Mouse (Mus musculus): ENCODE measurements around the gene Abhd8. TPM values are rescaled to one million over a fixed set of nuclear protein-coding genes. Genes with fewer than 3 reads are reported as not detected.

The Abhd8 gene
- 93.9 and 95.7 TPM in 2 replicates for polyA plus RNA-seq (2015; fragmentation: Nextera tagmentation; extraction: Ambion mirVana)

DNA sequence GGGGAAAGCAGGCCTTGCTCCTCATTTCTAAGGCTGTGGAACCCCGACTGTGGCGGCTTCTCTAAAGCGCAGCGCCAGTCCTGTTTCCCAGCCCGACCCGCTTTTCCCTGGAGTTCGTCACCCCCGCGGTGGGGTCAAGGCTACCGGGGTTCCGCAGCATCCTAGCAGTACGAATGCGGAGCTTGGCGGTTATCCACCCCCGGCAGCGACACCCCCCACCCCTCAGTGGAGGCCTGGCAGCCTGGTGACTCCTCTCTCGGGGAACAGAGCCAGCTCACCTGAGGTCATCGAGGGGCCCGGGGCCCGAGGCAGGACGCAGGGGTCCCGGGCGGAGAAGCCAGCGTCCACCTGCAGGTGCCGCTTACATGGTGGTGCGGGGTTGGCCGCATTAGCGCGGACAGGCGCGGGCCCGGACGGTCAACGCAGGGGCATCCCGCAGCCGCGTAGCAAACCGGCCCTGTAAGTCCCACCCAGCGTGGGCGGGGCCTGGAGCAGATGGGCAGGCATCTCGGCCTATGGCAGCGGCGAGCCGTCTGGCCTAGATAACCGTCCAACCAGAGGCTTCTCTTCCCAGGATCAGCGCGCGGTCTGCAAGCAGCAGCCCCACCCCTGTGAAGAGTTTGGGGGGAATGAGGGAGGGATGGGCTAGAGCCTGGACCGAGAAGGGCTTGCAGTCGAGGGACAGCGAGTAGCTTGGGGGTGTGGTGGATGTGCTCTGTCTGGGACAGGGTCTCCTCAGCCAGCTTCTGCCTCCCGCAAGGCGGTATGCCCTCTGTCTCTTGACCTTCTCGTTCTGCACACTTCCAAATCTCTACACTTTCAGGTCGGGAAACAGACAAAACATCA is at the start of gene Abhd8:
Gene Abhd8 (minus strand): TSS at position 468 of the 846 bp plus-strand sequence.
- H3K9ac ChIP-seq, result peak within 1 kb of the TSS; percentile 91
- H3K4me3 ChIP-seq, result peak within 1 kb of the TSS; percentile 95
- H3K9me3 ChIP-seq (replicated peaks), result no peaks in the 10 kb centered on the region
- ATAC-seq, result peak; percentile 88
- under 1% methylated on average over 55 of the region's 55 CpGs for WGBS
- H3K27ac ChIP-seq, result peak within 1 kb of the TSS; percentile 90
- H3K27me3 ChIP-seq, result no peaks in the 10 kb centered on the region
- peak within 1 kb of the TSS; percentile 94 for H3K4me2 ChIP-seq
- H3K4me1 ChIP-seq, result peaks cover 53% of the 10 kb centered on the region
- H3K36me3 ChIP-seq (ENCODE audit: poor library complexity, severe bottlenecking), result peaks cover 31% of the 10 kb centered on the region

DNA sequence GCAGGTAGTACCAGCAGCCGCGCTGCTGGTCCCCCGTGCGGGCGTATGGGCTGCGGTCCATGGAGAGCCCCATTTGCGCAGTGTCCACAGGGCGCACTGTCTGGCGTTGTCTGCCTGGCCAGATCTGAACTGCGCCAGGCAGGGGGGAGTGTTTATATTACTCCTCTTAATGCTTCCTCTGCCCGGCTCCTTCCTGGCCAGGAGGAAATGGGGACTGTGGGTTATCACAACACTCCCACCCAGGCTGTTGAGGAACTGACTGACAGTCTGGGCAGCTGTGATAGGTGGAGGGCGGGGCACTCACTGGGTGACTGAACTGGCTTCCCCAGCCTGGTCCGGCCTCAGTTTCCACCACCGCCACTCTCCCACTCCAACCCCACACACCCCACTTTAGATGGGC is 48.2 kb upstream of the Abhd8 start, which contains the start of gene Plvap:
Gene Plvap (minus strand): TSS at position 109 of the 400 bp plus-strand sequence.
- ATAC-seq, result no peak
- Histone ChIP-seq H3K9ac (no peak within 1 kb of the TSS), H3K27ac (no peak within 1 kb of the TSS), H3K36me3 (ENCODE audit: poor library complexity, severe bottlenecking) (no peaks in the 10 kb centered on the region), H3K4me1 (peaks cover 13% of the 10 kb centered on the region), H3K27me3 (peaks cover 51% of the 10 kb centered on the region), H3K4me2 (no peak within 1 kb of the TSS), H3K4me3 (no peak within 1 kb of the TSS), H3K9me3 (replicated peaks) (no peaks in the 10 kb centered on the region)
- WGBS, result 80% methylated on average over 14 of the region's 14 CpGs

- WGBS, result 70% methylated on average over 2 of the region's 2 CpGs
- peaks cover 66% of the 10 kb centered on the region for H3K27me3 ChIP-seq
- ATAC-seq, result no peak
Observed at GRCm38 (mm10) chr8:71509316-71509715, 45.9 kb upstream of the Abhd8 start.

DNA sequence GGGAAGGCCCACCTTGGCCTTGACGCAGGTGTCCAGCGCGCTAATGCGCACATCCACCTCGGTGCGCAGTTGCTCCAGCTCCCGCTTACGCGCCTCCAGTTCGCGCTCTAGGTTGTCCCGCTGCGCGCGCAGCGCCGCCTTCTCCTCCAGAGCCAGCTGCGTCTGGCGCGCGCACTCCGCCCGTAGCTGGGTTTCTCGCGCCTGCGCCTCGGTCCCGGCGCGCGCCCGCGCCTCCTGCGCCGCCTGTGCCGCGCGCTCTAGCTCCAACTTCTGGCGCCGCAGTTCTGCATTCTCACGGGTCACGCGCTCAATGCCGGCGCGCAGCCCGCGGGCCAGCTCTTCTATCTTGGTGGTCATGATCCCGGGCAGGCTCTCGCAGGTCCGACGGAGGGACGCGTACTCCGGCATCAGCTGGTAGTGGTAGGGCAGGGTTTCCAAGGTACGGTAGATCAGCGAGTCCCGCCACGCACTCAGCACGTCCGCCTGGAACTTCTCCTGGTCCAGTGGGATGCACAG is 44.2 kb upstream of the Abhd8 start:
- H3K27me3 ChIP-seq, result peaks cover 66% of the 10 kb centered on the region
- H3K36me3 ChIP-seq (ENCODE audit: poor library complexity, severe bottlenecking), result no peaks in the 10 kb centered on the region

More at GRCm38 (mm10) chr8:71509316-71509715, 45.9 kb upstream of the Abhd8 start:
- Histone ChIP-seq H3K9ac (no peak overlapping the region), H3K4me3 (no peak overlapping the region), H3K9me3 (replicated peaks) (no peaks in the 10 kb centered on the region), H3K4me1 (peaks cover 13% of the 10 kb centered on the region), H3K4me2 (no peak overlapping the region), H3K36me3 (ENCODE audit: poor library complexity, severe bottlenecking) (no peaks in the 10 kb centered on the region), H3K27ac (no peak overlapping the region)

DNA sequence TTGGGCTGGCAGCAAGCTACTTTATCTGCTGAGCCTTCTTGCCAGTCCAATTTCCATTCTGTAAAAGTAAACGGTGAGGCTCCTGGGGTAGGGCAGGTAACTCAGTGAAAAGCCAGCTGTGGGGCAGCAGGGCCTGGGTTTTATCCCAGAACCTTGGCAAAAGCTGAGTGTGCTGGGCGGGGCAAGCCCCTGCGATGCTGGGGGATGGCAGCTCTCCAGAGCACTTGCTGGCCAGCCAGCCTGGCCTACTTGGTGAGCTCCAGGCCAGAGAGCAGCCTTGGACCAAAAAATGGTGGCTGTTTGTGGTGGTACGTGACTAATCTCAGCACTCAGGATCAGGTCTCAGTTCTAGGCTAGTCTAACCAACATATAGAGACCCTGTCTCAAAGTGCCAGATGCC is 42.5 kb upstream of the Abhd8 start:
- no peak overlapping the region for H3K27ac ChIP-seq
- H3K4me1 ChIP-seq, result peaks cover 13% of the 10 kb centered on the region
- H3K27me3 ChIP-seq, result peaks cover 57% of the 10 kb centered on the region
- H3K9me3 ChIP-seq (replicated peaks), result no peaks in the 10 kb centered on the region
- H3K4me3 ChIP-seq, result no peak overlapping the region
- no peak overlapping the region for H3K4me2 ChIP-seq
- ATAC-seq, result no peak
- WGBS, result 76% methylated on average over 4 of the region's 4 CpGs
- no peak overlapping the region for H3K9ac ChIP-seq
- no peaks in the 10 kb centered on the region for H3K36me3 ChIP-seq (ENCODE audit: poor library complexity, severe bottlenecking)

More for the DNA sequence above, 44.2 kb upstream of the Abhd8 start:
- H3K4me1 ChIP-seq, result peaks cover 13% of the 10 kb centered on the region
- WGBS, result under 1% methylated on average over 61 of the region's 61 CpGs
- no peaks in the 10 kb centered on the region for H3K9me3 ChIP-seq (replicated peaks)
- peak; percentile 88 for ATAC-seq
- peak overlapping the region; percentile 39 for H3K4me3 ChIP-seq
- no peak overlapping the region for H3K27ac ChIP-seq
- peak overlapping the region; percentile 65 for H3K4me2 ChIP-seq
- peak overlapping the region; percentile 51 for H3K9ac ChIP-seq

DNA sequence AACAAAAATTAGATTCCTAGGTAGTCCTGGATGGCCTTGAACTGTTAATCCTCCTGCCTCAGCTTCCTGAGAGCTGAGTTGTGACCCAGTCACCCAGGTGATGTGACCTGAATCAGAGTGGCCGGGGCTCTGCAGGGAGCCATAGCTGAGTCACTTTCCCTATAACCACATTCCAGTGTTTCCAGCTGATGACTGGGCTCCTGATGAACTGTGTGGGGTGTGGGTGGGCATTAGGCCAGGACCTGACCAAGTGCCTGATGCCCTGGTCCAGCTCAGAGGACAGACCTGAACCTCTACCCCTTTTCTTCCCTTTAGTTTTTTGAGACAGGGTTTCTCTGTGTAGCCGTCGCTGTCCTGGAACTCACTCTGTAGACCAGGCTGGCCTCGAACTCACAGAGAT is 41.9 kb upstream of the Abhd8 start:
- Histone ChIP-seq H3K9ac (no peak overlapping the region), H3K4me2 (no peak overlapping the region), H3K4me3 (no peak overlapping the region), H3K9me3 (replicated peaks) (no peaks in the 10 kb centered on the region), H3K27me3 (peaks cover 50% of the 10 kb centered on the region), H3K27ac (no peak overlapping the region), H3K36me3 (ENCODE audit: poor library complexity, severe bottlenecking) (no peaks in the 10 kb centered on the region), H3K4me1 (peaks cover 13% of the 10 kb centered on the region)
- no peak for ATAC-seq
- 93% methylated on average over 4 of the region's 4 CpGs for WGBS

DNA sequence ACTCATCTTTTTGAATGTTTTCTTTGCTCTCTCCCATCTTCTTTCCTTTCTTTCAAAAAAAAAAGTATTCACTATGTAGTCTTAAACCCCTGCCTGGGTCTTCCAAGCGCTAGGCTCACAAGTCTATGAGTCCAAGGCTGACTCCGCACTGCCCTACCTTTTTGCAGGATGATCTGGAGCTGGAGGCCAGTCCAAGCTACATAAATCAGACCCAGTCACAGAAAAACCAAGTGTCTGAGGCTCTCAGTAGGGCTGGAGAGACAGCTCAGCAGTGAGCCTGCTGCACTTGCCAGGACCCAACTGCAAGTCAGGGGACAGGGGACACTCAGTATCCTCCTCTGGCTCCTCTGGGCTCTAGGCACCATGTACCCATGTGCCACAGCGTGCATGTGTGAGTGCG is 40.9 kb upstream of the Abhd8 start:
- no peaks in the 10 kb centered on the region for H3K36me3 ChIP-seq (ENCODE audit: poor library complexity, severe bottlenecking)
- H3K27ac ChIP-seq, result no peak overlapping the region
- ATAC-seq, result no peak
- no peak overlapping the region for H3K4me2 ChIP-seq
- 91% methylated on average over 4 of the region's 4 CpGs for WGBS
- H3K9ac ChIP-seq, result no peak overlapping the region
- H3K4me3 ChIP-seq, result no peak overlapping the region
- peaks cover 13% of the 10 kb centered on the region for H3K4me1 ChIP-seq
- peaks cover 40% of the 10 kb centered on the region for H3K27me3 ChIP-seq
- H3K9me3 ChIP-seq (replicated peaks), result no peaks in the 10 kb centered on the region

- peaks cover 6% of the 10 kb centered on the region; the same call in 1 of the 2 replicates for H3K4me1 ChIP-seq
- no peak overlapping the region for H3K9ac ChIP-seq
- WGBS, result 44% methylated on average over 16 of the region's 16 CpGs
- no peak for ATAC-seq
- H3K27ac ChIP-seq, result no peak overlapping the region
- 0 out of 2 replicates have a peak, but pooled peaks cover 7% of the 10 kb centered on the region for H3K36me3 ChIP-seq (ENCODE audit: poor library complexity, severe bottlenecking)
- no peak overlapping the region for H3K4me2 ChIP-seq
- H3K9me3 ChIP-seq (replicated peaks), result no peaks in the 10 kb centered on the region
- H3K27me3 ChIP-seq, result no peaks in the 10 kb centered on the region
- no peak overlapping the region for H3K4me3 ChIP-seq
Observed at GRCm38 (mm10) chr8:71498816-71499690, 35.6 kb upstream of the Abhd8 start.

DNA sequence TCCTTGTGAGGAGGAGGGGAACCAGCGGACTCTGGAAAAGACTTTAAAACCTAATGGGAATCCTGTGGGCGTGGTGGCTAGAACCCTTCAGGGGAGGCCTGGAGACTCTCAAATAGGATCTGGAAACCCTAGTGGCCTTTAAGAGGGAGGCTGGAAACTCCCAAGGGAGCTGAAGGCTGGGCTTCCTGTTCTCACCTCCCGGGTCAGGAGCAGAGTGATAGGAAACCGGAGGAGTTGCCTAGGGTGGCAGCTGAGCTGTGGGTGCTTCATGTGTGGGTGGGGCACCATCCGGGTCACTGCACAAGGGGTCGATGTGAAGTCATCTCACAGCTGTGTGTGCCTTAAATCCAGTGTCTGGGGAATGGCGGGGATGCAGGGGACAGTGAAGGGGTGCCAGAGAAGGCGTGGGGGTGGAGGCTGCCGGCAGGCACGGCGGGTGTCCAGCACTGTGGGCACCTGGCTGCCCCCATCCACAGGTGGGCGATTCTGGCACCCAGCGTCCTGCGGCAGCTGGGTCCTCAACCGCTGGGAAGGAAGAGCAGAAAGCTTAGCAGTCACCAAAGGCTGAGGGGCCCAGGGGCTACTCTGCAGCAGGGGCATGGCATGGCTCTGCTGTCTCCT is 34.5 kb upstream of the Abhd8 start:
- ATAC-seq, result no peak
- 24% methylated on average over 10 of the region's 15 CpGs for WGBS
- Histone ChIP-seq H3K27me3 (no peaks in the 10 kb centered on the region), H3K9me3 (replicated peaks) (no peaks in the 10 kb centered on the region), H3K27ac (no peak overlapping the region), H3K4me3 (no peak overlapping the region), H3K36me3 (ENCODE audit: poor library complexity, severe bottlenecking) (peaks cover 15% of the 10 kb centered on the region), H3K4me1 (peaks cover 6% of the 10 kb centered on the region; the same call in 1 of the 2 replicates), H3K4me2 (no peak overlapping the region), H3K9ac (no peak overlapping the region)

GRCm38 (mm10) chr8:71497077-71497645 is 33.7 kb upstream of the Abhd8 start:
- Histone ChIP-seq H3K9ac (no peak overlapping the region), H3K4me2 (no peak overlapping the region), H3K36me3 (ENCODE audit: poor library complexity, severe bottlenecking) (peaks cover 24% of the 10 kb centered on the region), H3K27ac (no peak overlapping the region), H3K27me3 (no peaks in the 10 kb centered on the region), H3K4me3 (no peak overlapping the region), H3K9me3 (replicated peaks) (no peaks in the 10 kb centered on the region), H3K4me1 (peaks cover 6% of the 10 kb centered on the region; the same call in 1 of the 2 replicates)
- no peak for ATAC-seq
- WGBS, result 90% methylated on average over 1 of the region's 1 CpGs

DNA sequence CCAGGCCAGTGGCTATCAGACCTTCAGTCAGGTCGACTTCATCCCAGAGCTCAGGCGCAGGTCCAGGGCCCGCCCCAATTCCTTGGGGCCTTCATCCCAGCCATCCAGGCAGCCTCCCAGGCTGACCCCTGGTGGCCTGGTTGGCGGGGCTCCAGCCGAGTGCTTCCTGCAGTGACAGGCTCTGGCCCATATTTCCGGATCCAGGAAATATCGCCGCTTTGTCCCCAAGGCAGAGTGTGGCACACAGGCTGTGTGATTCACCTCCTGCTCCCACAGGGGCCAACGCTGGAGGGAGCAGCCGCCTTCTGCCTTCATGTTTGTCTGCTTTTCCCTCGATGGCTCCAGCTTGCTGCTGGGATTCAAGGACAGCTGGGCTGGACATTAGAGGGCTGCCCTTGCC is 33.0 kb upstream of the Abhd8 start:
- Histone ChIP-seq H3K4me2 (no peak overlapping the region), H3K27ac (no peak overlapping the region), H3K4me1 (peaks cover 6% of the 10 kb centered on the region; the same call in 1 of the 2 replicates), H3K36me3 (ENCODE audit: poor library complexity, severe bottlenecking) (peaks cover 31% of the 10 kb centered on the region), H3K27me3 (no peaks in the 10 kb centered on the region), H3K9ac (0 out of 2 replicates have a peak overlapping the region, but pooled peaks have one; percentile 7), H3K9me3 (replicated peaks) (no peaks in the 10 kb centered on the region), H3K4me3 (no peak overlapping the region)
- 59% methylated on average over 11 of the region's 11 CpGs for WGBS
- no peak for ATAC-seq
